Mouse (Mus musculus): Measurements from ENCODE around the gene Htatip2. TPM values are rescaled to one million over a fixed set of nuclear protein-coding genes. Genes with fewer than 3 reads are reported as not detected.

Gene Htatip2
- polyA plus RNA-seq, 1 experiment = 11.9 TPM

DNA sequence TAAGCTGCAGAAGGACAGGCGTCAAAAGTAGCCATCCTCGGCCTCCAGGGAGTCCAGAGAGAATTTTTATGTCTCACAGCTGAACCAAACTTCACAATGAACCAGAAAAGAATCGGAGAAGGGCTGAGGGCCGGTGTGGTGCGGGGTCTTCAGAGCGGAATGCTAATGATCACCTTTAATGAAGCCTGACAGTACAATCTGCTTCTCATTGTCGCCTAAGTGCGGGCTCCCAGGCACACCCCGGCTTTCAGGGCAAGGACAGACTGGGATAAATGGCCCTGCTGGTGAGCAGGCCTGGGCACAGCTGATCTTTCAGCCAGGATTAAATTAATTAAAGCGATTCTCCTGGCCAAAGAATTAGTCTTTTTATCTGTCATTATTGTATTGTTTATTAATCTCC is 17.0 kb upstream of the Htatip2 start:
- no peak for TF ChIP-seq CTCF (IDR thresholded peaks at IDR 0.05; ENCODE audit: borderline replicate concordance, control insufficient read depth, extremely low read depth, insufficient read depth, low read length, poor library complexity)
- no peak for TF ChIP-seq POLR2A (IDR thresholded peaks at IDR 0.05; ENCODE audit: control insufficient read depth, extremely low read depth, insufficient read depth, low read length, poor library complexity)
- no peak overlapping the region for H3K27ac ChIP-seq (ENCODE audit: control insufficient read depth, insufficient read depth, low read length)
- 66% methylated on average over 10 of the region's 10 CpGs for WGBS
- no peaks in the 10 kb centered on the region for H3K36me3 ChIP-seq (ENCODE audit: control insufficient read depth, insufficient read depth, low read length)
- no peak for DNase-seq
- H3K27me3 ChIP-seq (ENCODE audit: control insufficient read depth, insufficient read depth, low read length) = no peaks in the 10 kb centered on the region
- no peak overlapping the region for H3K4me3 ChIP-seq (ENCODE audit: control insufficient read depth, insufficient read depth, low read length)
- H3K4me1 ChIP-seq (replicated peaks; ENCODE audit: control insufficient read depth, insufficient read depth, low read length) = peaks cover 6% of the 10 kb centered on the region; the same call in 1 of the 2 replicates

DNA sequence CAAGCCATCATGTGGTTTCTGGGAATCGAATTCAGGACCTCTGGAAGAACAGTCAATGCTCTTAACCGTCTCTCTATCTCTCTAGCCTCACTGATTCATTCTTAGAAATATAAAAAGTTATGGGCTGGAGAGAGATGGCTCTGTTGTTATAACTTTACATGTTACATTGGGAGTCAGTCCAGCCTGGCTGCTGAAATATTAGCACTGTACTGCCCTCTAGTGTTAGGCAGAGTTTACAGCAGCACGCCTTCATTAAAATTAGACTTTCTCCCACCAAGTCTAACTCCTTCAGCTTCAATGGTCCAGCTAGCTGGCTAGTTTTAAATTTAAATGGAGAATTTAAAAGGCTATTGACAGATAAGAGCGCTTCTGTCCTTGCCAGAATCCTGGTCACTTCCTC is 7.8 kb upstream of the Htatip2 start:
- H3K4me3 ChIP-seq (ENCODE audit: control insufficient read depth, insufficient read depth, low read length) = no peak overlapping the region
- no peak overlapping the region for H3K27ac ChIP-seq (ENCODE audit: control insufficient read depth, insufficient read depth, low read length)
- 7% methylated on average over 4 of the region's 4 CpGs for WGBS
- H3K27me3 ChIP-seq (ENCODE audit: control insufficient read depth, insufficient read depth, low read length) = no peaks in the 10 kb centered on the region
- no peaks in the 10 kb centered on the region for H3K36me3 ChIP-seq (ENCODE audit: control insufficient read depth, insufficient read depth, low read length)
- DNase-seq = peak; percentile 13
- no peaks in the 10 kb centered on the region for H3K4me1 ChIP-seq (replicated peaks; ENCODE audit: control insufficient read depth, insufficient read depth, low read length)
- TF ChIP-seq POLR2A (IDR thresholded peaks at IDR 0.05; ENCODE audit: control insufficient read depth, extremely low read depth, insufficient read depth, low read length, poor library complexity) (no peak), CTCF (IDR thresholded peaks at IDR 0.05; ENCODE audit: borderline replicate concordance, control insufficient read depth, extremely low read depth, insufficient read depth, low read length, poor library complexity) (no peak)

DNA sequence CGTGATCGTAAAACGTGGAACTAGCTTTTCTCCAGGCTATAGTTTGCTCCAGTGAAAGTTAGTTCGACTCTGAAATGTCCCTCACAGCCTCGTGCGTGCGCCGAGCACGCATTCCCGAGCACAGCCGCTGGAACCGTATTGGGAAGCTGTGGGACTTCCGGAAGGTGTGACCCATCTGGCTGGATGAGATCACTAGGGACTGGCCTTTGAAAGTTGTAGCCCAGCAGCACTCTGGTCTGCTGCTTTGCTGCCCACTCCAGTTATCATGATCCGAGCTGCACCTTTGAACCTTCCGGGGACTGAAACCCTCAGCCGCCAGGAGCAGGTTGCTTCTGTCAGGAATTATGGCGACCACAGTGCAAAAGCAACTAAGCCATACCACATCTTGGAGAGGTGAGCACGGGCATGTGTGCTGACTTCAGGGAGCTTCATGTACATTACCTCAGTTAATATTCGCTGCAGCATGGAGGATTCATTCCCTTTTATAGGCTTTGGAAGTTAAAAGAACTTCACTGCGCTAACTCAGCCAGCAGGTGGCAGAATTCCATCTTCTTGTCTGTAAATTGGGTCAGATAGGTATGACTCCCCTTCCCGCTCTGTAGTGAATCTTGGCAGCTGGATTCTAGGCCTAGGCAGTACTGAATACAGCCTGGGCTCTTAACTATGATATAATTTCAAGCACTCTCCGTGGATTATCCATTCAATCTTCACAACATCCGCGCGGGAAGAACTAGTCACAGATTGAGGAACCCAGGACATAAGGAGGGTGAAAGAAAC is 6.0 kb upstream of the Htatip2 start:
- TF ChIP-seq CTCF (IDR thresholded peaks at IDR 0.05; ENCODE audit: borderline replicate concordance, control insufficient read depth, extremely low read depth, insufficient read depth, low read length, poor library complexity) (0 out of 2 replicates have a peak, but pooled peaks have one; percentile 31), POLR2A (IDR thresholded peaks at IDR 0.05; ENCODE audit: control insufficient read depth, extremely low read depth, insufficient read depth, low read length, poor library complexity) (no peak)
- Histone ChIP-seq H3K27me3 (ENCODE audit: control insufficient read depth, insufficient read depth, low read length) (no peaks in the 10 kb centered on the region), H3K36me3 (ENCODE audit: control insufficient read depth, insufficient read depth, low read length) (no peaks in the 10 kb centered on the region), H3K4me3 (ENCODE audit: control insufficient read depth, insufficient read depth, low read length) (no peak overlapping the region), H3K4me1 (replicated peaks; ENCODE audit: control insufficient read depth, insufficient read depth, low read length) (no peaks in the 10 kb centered on the region), H3K27ac (ENCODE audit: control insufficient read depth, insufficient read depth, low read length) (no peak overlapping the region)
- WGBS = 50% methylated on average over 25 of the region's 25 CpGs
- peak; percentile 36 for DNase-seq

DNA sequence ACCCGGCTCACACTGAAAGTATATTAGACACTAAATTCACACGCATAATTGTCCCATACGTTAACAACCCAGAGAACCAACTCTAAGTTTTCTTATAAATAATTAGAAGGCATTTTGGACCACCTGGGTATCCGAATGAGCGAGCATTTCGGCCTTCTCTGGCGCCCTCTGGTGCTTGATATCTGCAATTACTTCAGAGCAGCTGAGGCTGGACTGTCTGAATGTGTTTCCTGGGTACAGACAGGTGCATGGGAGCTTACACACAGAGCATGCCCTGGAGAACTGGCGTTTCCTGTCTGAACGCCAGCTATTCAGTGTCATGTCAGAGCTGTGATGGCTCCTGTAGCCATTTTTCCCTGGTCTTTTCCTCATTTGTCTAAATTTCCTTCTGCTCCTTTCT is 4.1 kb upstream of the Htatip2 start:
- Histone ChIP-seq H3K4me1 (replicated peaks; ENCODE audit: control insufficient read depth, insufficient read depth, low read length) (peaks cover 5% of the 10 kb centered on the region; the same call in 1 of the 2 replicates), H3K36me3 (ENCODE audit: control insufficient read depth, insufficient read depth, low read length) (no peaks in the 10 kb centered on the region), H3K27me3 (ENCODE audit: control insufficient read depth, insufficient read depth, low read length) (no peaks in the 10 kb centered on the region), H3K27ac (ENCODE audit: control insufficient read depth, insufficient read depth, low read length) (no peak overlapping the region), H3K4me3 (ENCODE audit: control insufficient read depth, insufficient read depth, low read length) (no peak overlapping the region)
- WGBS = 6% methylated on average over 9 of the region's 9 CpGs
- TF ChIP-seq CTCF (IDR thresholded peaks at IDR 0.05; ENCODE audit: borderline replicate concordance, control insufficient read depth, extremely low read depth, insufficient read depth, low read length, poor library complexity) (peak; percentile 52; the same call in 1 of the 2 replicates), POLR2A (IDR thresholded peaks at IDR 0.05; ENCODE audit: control insufficient read depth, extremely low read depth, insufficient read depth, low read length, poor library complexity) (no peak)
- DNase-seq = peak; percentile 76

DNA sequence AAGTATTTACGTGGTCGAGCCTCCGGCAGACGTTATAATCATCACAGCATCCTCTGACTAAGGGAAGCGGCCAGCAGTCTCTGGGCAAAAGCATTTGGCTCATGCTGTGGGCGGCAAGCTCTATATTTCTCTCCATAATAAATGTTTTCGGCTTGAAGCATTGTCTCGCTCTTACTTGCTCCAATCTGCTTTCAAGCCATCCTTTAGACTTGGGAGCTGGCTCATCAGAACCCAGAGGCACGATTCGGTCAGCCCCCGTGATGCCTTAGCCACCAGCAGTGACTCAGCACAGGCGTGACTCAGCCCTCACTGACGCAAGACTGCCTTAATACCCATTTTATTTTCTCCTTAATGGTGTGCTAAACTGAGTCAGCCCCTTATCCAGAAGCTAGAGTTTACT is 3.7 kb downstream of the Htatip2 start:
- no peak overlapping the region for H3K27ac ChIP-seq (ENCODE audit: control insufficient read depth, insufficient read depth, low read length)
- no peak for DNase-seq
- H3K36me3 ChIP-seq (ENCODE audit: control insufficient read depth, insufficient read depth, low read length) = no peaks in the 10 kb centered on the region; the same call in 1 of the 2 replicates
- H3K27me3 ChIP-seq (ENCODE audit: control insufficient read depth, insufficient read depth, low read length) = no peaks in the 10 kb centered on the region
- TF ChIP-seq POLR2A (IDR thresholded peaks at IDR 0.05; ENCODE audit: control insufficient read depth, extremely low read depth, insufficient read depth, low read length, poor library complexity) (no peak), CTCF (IDR thresholded peaks at IDR 0.05; ENCODE audit: borderline replicate concordance, control insufficient read depth, extremely low read depth, insufficient read depth, low read length, poor library complexity) (no peak)
- peaks cover 5% of the 10 kb centered on the region; the same call in 1 of the 2 replicates for H3K4me1 ChIP-seq (replicated peaks; ENCODE audit: control insufficient read depth, insufficient read depth, low read length)
- H3K4me3 ChIP-seq (ENCODE audit: control insufficient read depth, insufficient read depth, low read length) = no peak overlapping the region
- WGBS = 94% methylated on average over 13 of the region's 13 CpGs

DNA sequence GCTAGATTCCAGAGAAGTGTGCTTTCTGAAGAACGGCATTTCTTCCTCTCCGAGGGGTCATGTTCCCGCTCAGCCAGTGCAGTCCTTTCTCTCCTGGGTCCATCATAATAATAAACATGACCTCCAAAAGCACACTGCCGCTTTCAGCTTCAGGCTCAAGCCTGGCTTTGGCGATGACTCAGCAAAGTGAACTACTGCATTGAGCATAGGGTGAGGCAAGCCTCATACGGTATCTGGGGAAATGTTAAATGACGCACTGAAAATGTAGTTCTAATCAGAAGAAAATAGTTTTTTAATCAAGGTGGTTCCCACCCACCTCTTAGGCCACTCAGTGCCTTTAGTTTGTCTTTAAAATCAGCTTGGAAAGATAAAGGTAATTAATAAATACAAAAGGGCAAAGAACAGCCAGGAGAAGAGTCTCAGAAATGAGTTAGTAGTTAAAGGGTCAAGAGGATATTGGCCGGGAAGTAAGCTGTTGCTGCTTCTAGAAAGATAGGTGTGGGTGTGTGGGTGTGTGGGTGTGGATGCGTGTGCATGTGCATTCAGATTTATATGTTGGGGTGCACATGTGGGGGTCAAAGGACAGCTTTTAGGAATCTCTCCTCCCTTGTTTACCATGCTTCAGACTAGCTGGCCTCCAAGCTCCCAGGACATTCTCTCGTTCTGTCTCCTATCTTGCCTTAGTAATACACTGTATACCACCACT is 5.2 kb downstream of the Htatip2 start:
- H3K27me3 ChIP-seq (ENCODE audit: control insufficient read depth, insufficient read depth, low read length) = no peaks in the 10 kb centered on the region
- TF ChIP-seq CTCF (IDR thresholded peaks at IDR 0.05; ENCODE audit: borderline replicate concordance, control insufficient read depth, extremely low read depth, insufficient read depth, low read length, poor library complexity) = no peak
- TF ChIP-seq POLR2A (IDR thresholded peaks at IDR 0.05; ENCODE audit: control insufficient read depth, extremely low read depth, insufficient read depth, low read length, poor library complexity) = no peak
- H3K27ac ChIP-seq (ENCODE audit: control insufficient read depth, insufficient read depth, low read length) = no peak overlapping the region
- DNase-seq = no peak
- 75% methylated on average over 10 of the region's 10 CpGs for WGBS
- H3K4me3 ChIP-seq (ENCODE audit: control insufficient read depth, insufficient read depth, low read length) = no peak overlapping the region
- peaks cover 5% of the 10 kb centered on the region; the same call in 1 of the 2 replicates for H3K4me1 ChIP-seq (replicated peaks; ENCODE audit: control insufficient read depth, insufficient read depth, low read length)
- no peaks in the 10 kb centered on the region; the same call in 1 of the 2 replicates for H3K36me3 ChIP-seq (ENCODE audit: control insufficient read depth, insufficient read depth, low read length)
